Mouse (Mus musculus) CH12.LX (cell line): ENCODE measurements around the gene Hivep2.

Experiments
- JUND ChIP-seq: conservative IDR thresholded peaks from 2 replicates; pipeline ENCODE4 v1.6.1; 2011; ENCODE audit warnings: low read depth, low read length, improper control_type of control experiment
- NELFE ChIP-seq: IDR thresholded peaks from 2 replicates; pipeline ENCODE4 v1.6.1; 2011; ENCODE audit warnings: low read depth, low read length, improper control_type of control experiment
- NRF1 ChIP-seq: IDR thresholded peaks from 2 replicates; pipeline ENCODE4 v1.6.1; 2014; ENCODE audit warnings: low read depth, mild to moderate bottlenecking, inconsistent platforms, low read length, improper control_type of control experiment, moderate library complexity
- POLR2A ChIP-seq: IDR thresholded peaks from 2 replicates; pipeline ENCODE4 v1.6.1; 2011; ENCODE audit warnings: low read depth, mild to moderate bottlenecking, improper control_type of control experiment, low read length
- ZC3H11A ChIP-seq: IDR thresholded peaks from 2 replicates; pipeline ENCODE4 v1.6.1; 2012; ENCODE audit warnings: low read depth, mild to moderate bottlenecking, inconsistent platforms, low read length, improper control_type of control experiment

- TF ChIP-seq NRF1, result no peak
- no peak for TF ChIP-seq ZC3H11A
- TF ChIP-seq JUND, result no peak
- no peak for TF ChIP-seq NELFE
- TF ChIP-seq POLR2A, result no peak
Observed at GRCm38 (mm10) chr10:14144840-14145239, 179.0 kb downstream of the Hivep2 start.
